Mouse (Mus musculus) lung, postnatal 36 days (tissue): ENCODE data around the gene Gm29866.
"Not testable (repeated sequence)": the region's sequence is repeated elsewhere in the genome, so short reads cannot be mapped to it uniquely, and the experiment has no call there.

Source experiments
- DNase-seq: peaks from one replicate; pipeline ENCODE4 v3.0.0; 2022; ENCODE audit warnings: mixed read lengths

The Gm29866 gene

DNA sequence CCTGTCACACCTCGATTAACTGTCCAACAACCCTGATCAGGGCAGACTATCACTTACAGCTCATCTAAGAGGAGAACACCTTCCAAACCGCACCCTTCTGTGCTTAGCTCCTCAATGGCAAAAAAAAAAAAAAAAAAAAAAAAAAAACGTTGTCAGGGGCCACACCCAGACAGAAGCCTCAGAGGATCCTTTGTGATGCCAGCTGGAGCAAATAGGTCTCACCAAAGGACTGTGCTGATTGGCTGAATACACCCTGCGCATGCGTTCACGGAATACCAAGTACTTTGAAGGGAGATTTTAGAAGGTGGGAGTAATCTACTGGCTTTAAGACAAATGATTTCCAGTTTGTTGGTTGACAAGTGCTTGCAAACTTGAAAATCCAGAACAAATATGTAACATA, at the start of gene Gm29866:
Gene Gm29866 (minus strand): TSS at position 101 of the 400 bp plus-strand sequence.
- not testable (repeated sequence) for DNase-seq
